Mouse (Mus musculus) CD4-positive, CD25-positive, alpha-beta regulatory T cell, adult 4 months (primary cell): Measurements from ENCODE around the gene Lyl1. TPM values are rescaled to one million over a fixed set of nuclear protein-coding genes. Genes with fewer than 3 reads are reported as not detected.

Experiments used
- ATAC-seq: one replicate; pipeline ENCODE4 v1.8.0; 2017
- polyA plus RNA-seq, 2 experiments: library from polyadenylated mRNA; unstranded; fragments of 100-300 nt; shearing (Covaris generic); gene quantifications; one replicate each; pipeline ENCODE4 v1.2.1; 2017

Lyl1 gene
- polyA plus RNA-seq, 2 experiments from 2014 or later, result 2.0 to 2.6 TPM

DNA sequence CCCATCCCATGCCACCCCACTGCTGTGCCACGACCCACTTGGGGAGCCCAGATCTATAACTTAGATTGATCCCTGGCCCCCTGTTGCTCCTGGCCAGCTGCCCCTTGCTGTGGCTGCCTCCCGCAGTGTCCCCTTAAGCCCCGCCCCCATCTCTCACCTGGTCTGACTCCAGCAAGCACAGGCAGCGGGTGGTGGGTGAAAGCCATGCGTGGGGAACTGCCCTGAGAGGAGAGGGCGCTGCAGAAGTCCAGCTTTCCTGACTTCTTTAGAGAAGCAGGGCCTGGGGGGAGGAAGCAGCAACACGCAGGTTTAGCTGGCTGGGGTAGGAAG, 22.3 kb downstream of the Lyl1 start:
- peak; percentile 35 for ATAC-seq

DNA sequence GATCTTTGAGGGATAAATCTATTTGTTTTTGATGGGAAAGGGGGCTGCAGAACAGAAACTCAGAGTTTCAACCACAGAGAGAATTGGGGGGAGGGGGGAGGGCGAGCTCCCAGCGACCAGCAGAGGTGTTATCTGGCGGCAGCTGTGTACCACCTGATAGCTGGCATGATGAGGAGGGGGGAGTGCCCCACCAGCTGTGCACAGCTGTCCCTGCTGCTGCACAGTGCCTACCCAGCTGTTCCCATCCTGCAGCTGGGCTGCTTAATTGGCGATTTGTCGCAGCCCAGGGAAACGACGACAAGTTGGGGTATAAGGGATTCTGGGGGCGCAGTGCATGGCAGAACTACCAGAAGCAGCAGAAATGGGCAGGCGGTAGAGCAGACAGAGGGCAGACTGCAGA, 23.4 kb downstream of the Lyl1 start:
- no peak for ATAC-seq

DNA sequence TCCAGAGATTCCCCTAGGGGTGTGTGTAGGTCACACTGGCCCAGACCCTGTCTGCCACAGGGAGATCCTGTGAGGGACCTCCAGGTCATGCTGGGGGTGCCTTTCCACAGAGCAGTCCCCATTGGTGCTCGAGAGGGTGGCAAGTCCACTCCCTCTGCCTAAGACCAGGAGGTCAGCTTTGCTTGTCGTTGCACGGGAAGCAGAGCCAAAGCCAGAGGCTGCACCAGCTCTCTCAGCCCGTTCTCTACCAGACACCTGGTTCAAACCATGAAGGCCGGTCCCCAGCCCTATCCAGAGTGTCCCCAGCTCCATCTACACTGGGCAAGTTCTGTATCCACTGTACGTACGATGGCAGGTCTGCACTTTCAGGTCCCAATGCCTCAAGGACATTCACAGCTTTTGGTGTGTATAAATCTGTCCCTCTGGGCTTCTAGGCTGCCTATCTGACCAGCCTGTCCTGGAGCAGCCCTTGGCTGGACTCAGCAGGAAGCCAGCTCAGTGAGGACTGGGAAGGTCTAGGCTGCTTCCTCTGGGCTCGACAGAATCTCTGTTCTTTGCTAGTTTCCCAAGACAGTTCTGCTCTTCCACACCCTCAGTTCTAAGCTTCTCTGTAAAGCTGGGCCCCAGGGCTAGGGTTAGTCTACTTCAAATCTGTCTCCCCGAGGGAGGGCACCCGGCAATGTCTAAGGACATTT, 24.1 kb downstream of the Lyl1 start:
- no peak for ATAC-seq

DNA sequence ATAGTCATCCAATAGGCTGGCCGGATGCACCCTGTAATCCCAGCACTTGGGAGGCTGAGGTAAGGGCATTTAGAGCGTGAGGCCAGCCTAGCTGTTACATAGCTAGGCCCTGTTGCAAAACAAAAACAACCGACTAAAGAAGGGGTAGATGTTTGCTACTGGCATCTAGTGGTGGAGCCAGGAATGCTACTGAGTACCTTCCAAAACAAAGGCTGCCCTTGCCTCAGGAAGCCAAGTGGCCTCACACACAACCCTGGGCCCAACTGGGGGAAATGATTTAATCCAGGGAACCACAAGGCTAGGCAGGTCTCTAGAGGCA, 24.6 kb downstream of the Lyl1 start:
- peak; percentile 22 for ATAC-seq

DNA sequence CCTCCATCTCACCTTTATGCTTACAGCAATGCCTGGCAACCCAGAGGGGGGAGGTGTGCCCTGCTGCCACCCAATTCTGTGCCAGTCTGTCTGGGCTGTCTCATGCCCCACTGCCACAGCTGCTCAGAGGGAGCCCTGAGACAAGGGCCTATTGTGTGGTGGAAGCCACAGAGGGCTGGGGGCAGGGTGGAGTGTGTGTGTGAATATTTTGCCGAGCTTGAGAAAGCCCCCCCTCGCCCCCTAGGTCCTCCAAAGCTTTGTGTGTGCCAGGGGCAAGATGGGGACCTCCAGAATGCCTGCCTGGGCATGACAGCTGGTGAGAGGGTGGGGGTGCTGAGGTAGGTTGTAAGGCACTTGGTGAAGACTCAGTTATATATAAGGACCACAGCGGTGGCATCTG, 27.2 kb downstream of the Lyl1 start:
- no peak for ATAC-seq

DNA sequence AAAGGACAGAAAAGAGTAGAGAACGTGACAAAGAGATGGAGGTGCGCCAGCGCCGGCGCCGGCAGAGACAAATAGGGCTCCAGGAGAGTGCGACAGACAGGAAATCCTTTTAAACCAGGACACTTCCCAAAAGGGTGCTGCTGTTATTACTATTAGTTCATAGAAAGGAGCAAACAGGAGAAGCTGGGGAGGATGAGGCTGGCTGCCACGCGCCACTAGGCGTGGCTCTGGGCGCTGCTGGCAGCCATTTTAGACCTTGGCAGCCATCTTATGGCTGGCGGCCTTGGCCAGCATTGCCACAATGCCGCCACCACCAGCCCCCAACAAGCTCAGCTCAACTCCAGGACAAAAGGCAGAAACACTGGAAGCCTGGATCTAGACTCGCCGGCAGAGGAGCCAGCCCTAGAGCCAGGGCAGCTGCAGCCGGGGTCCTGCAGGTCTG, 28.7 kb downstream of the Lyl1 start:
- ATAC-seq, result no peak

DNA sequence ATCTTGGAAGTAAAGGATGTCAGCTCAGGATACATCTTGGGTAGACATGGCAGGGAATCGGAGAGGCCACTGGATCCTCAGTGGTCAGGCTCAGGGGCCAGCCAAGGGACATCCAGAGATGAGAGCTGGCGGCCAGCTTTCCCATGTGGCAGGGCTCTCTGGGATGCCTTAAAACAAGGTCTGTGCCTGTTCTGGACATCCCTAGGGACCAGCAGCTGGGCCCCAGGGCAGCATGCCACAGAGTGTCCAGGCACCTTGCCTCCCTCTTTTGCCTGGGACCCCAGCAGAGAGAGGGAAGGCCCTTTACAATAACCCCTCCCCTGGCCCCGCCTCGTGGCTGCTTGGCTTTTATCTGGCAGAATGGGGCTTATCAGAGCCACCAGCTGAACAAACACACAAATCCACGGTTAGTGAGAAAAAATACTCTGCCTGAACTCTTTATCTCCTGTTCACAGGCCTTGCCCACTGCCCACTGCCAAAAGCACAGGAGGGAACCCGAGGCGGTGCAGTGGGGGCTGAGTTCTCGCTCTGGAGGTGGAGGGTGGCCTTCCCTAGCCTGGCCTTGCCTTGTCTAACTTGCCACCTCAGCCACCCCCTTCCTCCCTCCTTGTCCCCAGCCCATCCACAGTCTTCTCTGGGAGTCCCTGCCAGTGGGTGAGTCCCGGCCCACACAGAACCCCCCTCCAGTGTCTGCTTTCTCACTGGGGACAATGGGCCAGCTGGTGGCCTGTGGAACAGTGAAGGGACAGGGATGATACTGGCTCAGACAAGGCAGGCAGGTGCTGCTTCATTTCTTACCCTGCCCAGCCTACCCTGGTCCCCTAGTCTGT, 29.5 kb downstream of the Lyl1 start:
- ATAC-seq, result no peak

DNA sequence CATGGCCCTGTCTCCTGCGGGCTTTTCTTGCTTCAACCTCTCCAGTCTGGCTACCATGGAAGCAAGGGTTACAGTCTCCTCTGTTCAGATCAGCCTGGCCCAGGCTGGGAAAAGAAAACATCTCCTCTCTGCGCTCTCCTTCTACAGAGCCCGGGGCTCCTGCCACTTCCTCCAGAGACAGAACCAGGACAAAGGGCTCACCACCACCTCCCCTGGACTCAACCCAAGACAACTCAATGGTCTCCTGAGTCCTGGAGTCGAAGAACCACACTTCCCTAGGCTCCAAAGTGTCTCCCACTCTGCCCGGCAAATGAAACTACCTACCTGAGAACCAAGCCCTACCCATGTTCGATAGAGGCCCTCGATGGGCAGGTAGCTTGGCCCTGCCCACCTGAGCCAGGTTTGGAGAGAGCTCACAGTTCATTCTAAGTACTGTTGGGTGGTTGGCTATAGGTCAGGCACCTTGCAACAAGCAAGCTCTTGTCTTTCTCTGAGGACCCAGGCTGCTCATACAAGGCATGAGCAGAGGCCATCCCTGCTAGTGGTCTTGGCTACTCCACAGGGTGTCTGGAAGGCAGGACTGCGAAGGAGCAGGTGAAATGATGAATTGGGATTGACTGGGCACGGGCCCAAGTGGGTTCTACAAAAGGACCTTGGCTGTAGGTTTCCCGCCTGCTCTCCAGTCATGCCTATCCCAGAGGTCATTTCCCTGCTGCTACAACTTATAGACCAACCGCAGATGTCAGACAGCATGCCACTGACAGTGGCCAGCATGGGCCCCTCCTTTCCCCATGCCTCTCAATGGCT, 30.3 kb downstream of the Lyl1 start:
- no peak for ATAC-seq

DNA sequence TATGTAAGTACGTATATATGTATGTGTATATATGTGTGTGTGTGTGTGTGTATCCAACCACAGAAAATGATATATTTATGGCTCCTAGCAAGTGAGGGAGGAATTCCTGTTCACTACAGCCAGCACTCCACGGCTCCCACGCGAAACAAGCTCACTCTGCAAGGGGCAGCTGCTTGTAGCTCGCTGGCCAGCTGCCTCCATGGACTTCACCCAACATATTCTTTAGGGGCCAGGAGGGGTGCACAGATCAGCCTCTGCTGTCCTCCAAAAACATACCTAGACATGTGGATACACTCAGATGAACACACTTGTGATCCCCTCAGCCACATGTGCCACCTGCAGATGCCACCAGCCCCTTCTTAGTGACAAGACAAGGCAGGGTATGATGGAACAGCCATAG, 31.3 kb downstream of the Lyl1 start:
- no peak for ATAC-seq

DNA sequence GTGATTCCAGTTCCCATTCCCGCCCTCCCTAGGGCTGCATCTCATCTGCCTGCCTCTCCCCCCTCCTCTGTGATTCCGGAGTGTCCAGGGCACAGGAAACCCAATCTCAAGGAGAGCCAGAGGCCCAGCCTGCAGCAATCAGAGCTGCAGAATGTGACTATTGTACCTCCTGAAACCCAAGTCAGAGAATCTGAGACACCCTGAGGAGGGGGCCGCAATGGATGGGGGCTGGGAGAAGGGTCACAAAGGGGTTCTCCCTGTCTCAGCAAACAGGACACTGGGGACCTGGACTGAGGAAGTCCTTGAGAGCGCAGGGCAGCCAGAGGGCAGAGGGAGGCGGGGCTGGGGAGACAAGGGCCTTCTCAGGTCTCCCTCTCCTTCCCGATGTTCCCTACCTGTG, 31.7 kb downstream of the Lyl1 start:
- no peak for ATAC-seq

DNA sequence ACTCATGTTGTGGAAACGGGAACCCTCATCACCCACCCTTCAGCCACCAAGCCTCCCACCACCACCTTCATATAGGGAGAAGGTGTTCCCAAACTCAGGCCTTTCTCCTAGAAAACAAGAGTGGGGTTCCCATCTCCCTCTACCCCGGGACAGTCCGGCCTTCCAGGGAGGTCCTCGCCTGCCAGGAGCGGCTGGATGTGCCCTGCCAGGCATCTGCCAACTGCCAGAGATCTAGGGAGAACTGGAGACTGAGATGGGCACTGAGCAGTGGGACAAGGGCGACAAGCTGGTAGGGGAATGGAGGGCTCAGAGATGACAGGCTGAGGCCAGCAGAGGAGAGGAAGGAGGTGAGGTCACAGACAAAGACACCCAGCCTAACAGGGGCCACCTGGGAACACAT, 32.7 kb downstream of the Lyl1 start:
- no peak for ATAC-seq

DNA sequence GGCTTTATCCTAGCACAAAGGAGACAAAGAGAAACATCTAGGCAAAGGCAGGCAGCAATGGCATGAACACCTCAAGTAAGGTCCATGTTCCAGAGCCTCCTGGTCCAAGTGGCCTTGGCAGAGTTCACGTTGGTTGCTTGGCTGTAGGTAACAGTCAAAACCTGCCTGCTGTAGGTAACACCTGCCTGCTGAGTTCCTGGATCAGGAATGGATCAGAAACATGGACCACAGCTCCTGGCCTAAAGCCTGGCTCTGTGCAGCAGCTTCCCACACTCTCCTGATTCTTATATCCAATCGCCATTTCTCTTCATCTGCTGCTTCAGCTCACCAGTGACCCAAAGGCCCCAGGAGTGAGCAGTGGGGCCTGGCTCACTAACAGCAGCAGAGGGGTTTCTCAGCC, 33.4 kb downstream of the Lyl1 start:
- no peak for ATAC-seq

DNA sequence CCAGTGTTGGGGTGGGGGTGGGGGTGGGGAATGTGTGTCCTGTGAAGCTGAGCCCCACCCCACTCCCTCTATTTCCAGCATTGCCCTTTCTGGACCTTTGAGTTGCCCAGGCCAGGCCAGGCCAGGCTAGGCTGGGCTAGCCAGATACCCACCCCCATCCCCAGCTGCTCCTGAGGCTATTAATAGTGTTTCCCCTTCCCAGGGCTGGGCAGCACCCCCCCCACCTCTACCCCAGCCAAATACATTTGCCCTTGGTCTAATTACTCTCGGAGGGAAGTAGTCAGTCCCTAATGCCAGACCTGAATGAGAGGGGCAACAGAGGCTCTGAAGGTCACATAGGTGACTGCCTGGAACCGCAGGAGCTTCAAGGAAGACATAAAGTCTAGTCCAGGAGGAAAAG, 34.3 kb downstream of the Lyl1 start:
- ATAC-seq, result no peak

DNA sequence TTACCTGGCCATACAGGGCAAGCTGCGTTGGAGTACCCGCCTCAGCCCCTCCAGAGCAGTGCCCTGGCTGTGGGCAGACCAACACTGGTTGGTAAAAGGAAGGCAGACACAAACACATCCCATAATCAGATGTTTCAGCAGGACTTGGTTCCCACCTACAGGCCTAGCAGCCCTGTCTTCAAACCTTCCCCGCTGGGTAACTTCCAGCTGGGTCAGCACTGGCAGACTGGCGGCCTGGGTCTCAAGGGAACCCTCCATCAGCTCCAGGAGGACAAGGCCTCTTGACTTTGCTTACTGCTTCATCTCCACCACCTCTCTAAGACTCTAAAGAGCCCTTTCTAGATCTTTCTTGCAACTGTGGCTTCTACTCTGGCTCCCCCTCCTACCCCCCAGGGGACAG, 35.3 kb downstream of the Lyl1 start:
- no peak for ATAC-seq

DNA sequence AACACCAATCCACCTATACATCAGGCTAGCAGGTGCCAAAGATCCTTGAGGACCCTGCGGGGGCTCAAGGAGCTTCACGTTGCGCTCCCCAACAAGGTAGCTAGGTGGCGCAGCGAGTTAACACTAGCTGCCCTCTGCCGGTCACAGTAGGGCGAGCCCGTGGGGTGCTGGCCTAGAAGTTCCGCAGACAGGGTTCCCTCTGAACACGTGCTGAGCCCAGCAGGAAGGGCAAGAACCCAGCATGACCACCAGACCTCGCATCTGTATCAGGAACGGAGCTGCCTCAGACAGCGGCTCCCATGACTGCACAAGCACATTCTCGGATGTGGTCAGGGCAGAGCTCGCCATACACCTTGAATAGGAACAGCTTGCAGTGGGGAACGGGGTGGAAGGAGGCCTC, 36.4 kb downstream of the Lyl1 start:
- ATAC-seq, result peak; percentile 96

DNA sequence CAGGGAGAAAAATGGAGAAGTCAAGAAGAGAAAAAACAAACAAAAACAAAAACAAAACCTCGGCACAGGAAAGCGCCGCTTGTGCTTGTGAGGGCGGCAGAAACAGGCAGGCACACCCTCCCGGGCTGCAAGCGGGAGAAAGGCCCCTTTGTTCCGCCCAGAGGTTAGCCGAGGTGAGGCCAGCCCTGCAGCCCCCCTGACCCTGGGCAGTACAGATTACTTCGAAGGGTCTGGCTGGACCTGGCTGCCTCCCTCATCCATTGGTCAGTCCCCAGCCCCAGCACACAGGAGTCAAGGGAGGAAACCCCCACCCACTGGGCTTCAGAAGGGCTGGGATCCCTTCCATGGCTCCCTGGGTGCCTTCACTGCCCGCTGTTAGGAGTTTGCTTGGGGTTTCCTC, 37.0 kb downstream of the Lyl1 start:
- no peak for ATAC-seq

DNA sequence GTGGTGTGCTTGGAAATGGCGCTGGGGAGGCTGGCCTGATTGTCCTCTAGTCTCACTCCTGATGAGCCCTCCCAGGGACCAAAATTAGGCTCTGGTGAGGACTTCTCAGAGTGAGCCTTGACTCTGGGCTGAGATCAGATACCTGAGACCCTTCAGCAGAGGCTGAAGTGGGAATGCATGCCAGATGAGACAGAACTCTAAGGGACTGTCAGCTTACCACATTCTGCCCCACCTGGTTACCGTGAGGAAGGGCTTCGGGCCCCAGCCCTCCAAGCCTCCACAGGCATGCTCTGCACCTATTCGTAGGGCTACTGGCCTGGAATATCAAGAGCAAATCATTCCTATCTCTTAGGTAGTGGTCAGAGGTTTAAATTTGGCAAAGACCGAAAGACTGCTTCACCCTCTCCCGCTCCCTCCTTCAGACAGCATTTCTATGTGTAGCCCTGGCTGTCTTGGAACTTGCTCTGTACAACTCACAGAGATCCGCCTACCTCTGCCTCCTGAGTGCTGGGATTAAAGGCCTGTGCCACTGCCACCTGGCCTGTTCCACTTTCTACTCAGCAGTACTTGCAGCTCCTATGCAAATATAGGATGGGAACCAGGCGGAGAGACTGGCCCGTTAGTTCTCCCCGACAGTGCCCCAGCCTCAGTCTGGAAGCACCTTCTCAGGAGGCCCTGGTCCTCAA, 37.6 kb downstream of the Lyl1 start:
- no peak for ATAC-seq

DNA sequence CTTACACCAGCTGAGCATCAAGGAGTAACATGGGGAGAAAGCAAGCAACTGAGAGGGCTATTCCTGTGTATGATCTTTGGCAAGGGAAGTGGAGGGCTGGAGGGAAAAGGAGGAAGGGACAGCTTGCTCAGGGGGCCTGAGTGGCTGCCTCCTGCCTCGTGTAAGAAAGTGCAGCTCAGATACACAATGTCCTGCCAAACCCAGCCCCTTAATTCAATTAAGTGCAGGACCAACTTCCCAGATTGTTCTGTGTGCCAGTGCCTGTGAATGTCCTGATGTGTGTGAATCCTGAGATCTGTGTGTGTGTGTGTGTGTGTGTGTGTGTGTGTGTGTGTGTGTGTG, 38.1 kb downstream of the Lyl1 start:
- no peak for ATAC-seq

DNA sequence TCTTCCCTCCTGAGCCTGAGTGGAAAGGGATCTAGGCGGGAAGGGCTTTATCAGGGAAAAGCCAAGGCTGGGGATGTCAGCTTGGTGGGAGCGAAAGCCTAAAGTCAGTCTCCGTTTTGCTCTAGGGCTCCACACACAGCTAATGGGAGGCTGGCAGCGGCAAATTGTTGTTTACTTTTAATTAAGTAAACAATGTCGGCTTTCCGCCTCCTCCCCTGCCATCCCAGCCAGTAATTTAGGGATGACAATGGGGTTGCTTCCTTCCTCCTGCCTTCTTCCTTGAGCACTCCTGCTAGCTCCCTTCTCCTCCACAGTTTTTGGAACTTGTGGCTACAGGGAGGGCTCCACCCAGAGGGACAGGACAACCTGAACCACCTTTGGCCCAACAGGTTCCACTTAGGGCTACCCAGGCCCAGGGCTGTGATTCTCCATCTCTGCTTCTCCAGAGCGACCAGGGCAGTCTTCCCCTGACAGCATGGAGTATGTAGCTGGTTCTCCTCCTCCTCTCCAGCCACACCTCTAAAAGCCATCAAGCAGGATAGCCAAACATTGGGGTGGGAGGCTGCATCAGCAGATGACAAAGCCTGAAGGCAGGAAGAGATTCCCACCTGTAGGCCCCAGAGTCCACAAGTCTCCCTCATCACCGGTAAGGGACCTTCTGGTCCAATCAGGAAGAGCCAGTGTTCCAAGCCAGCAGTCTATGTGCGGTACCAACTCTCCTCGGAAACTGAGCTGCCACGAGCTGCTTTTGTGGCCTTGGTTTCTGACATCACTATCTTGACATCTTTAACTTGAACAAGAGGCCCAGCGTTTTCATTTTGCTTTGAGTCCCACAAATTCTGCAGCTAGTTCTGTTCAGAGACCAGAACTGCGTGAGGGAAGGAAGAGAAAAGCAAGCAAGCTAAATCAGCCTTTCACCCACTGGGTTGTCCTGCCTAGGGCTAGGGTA, 39.9 kb downstream of the Lyl1 start:
- ATAC-seq, result no peak

DNA sequence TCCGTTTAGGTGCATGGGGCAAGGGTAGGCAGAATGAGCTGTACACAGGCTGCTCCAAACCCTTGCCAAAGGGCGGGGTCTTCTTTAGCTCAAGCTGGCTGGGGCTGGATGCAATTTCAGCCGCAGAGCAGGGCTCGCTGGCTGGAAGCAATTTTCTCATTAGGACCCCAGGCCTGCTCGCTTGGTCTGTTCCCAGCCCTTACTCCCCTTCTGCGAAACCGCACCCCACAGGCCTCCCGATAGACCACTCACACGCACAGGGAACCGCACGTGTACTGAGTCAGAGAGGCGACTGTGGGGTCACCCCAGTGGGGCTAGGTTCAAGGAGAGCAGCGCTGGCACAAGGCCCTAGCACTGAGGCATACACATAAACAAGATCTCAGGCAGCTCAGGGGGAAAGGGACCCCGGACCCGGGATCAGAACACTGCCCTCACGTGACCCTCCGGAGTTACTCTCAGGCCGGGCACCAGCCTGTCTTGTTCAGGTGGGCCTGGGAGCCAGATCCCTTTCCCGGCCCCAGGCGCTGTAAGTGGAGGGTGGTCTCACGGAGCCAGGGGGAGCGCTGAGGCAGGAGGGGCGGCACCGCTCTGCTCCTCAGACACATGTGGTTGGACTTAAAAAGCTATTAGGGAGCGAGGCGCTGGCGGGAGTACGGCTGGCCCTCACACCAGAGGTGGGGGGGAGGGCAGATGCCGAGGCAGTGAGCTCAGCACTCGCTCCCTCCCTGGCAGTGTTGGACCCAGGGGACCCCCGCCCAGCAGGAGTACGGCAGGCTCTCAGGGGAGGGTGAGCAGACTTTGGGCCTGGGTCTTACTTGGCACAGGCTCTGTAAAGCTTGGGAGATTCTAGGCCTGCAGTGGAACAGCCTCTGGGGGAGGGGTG, 41.2 kb downstream of the Lyl1 start:
- ATAC-seq, result no peak

DNA sequence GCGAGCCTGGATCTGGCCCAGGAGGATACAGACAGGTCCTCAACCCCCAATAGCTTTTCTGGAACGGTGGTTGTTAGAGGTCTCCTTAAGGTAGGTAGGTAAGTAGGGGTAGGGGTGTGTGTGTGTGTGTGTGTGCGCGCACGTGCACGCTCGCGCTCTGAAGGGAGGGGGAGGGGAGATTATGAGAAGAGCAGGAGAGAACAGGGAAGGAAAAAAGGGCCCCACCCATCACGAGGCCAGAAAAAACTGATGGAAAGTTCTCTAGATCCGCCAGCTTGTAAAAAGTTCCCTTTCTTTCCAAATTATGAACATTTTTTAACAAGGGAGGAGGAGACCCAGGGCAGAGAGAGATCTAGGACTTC, 41.8 kb downstream of the Lyl1 start:
- no peak for ATAC-seq
